Mouse (Mus musculus): ENCODE results near the gene Enc1.

The Enc1 gene

GRCm38 (mm10) chr13:97240965-97241786, at the start of gene Enc1:
Enc1 (plus strand) TSS chr13:97241105.
- peak; percentile 51 for DNase-seq (ENCODE audit: low spot score)

GRCm38 (mm10) chr13:97192649-97193048, 48.3 kb upstream of the Enc1 start:
- DNase-seq (ENCODE audit: low spot score), result no peak

GRCm38 (mm10) chr13:97193420-97193819, 47.5 kb upstream of the Enc1 start:
- DNase-seq (ENCODE audit: low spot score), result no peak

- no peak for DNase-seq (ENCODE audit: low spot score)
Observed at GRCm38 (mm10) chr13:97196186-97196924, 44.5 kb upstream of the Enc1 start.

- DNase-seq (ENCODE audit: low spot score), result no peak
Observed at GRCm38 (mm10) chr13:97196925-97197218, 44.0 kb upstream of the Enc1 start.

- DNase-seq (ENCODE audit: low spot score), result peak; percentile 75
Observed at GRCm38 (mm10) chr13:97197932-97198562, 42.9 kb upstream of the Enc1 start, which contains the start of gene Hexb. Hexb (minus strand) TSS chr13:97198357.

GRCm38 (mm10) chr13:97199123-97199522, 41.8 kb upstream of the Enc1 start:
- DNase-seq (ENCODE audit: low spot score), result no peak

- no peak for DNase-seq (ENCODE audit: low spot score)
Observed at GRCm38 (mm10) chr13:97201076-97201475, 39.8 kb upstream of the Enc1 start.

- no peak for DNase-seq (ENCODE audit: low spot score)
Observed at GRCm38 (mm10) chr13:97201896-97202295, 39.0 kb upstream of the Enc1 start.

GRCm38 (mm10) chr13:97205052-97205701, 35.7 kb upstream of the Enc1 start:
- DNase-seq (ENCODE audit: low spot score), result peak; percentile 75

GRCm38 (mm10) chr13:97206046-97206445, 34.9 kb upstream of the Enc1 start:
- DNase-seq (ENCODE audit: low spot score), result no peak

GRCm38 (mm10) chr13:97207472-97208111, 33.3 kb upstream of the Enc1 start:
- no peak for DNase-seq (ENCODE audit: low spot score)

GRCm38 (mm10) chr13:97208112-97208478, 32.8 kb upstream of the Enc1 start:
- no peak for DNase-seq (ENCODE audit: low spot score)

- no peak for DNase-seq (ENCODE audit: low spot score)
Observed at GRCm38 (mm10) chr13:97208500-97209010, 32.4 kb upstream of the Enc1 start.

- DNase-seq (ENCODE audit: low spot score), result no peak
Observed at GRCm38 (mm10) chr13:97214583-97215268, 26.2 kb upstream of the Enc1 start.

GRCm38 (mm10) chr13:97215563-97215962, 25.3 kb upstream of the Enc1 start:
- no peak for DNase-seq (ENCODE audit: low spot score)

- DNase-seq (ENCODE audit: low spot score), result no peak
Observed at GRCm38 (mm10) chr13:97216196-97216595, 24.7 kb upstream of the Enc1 start.

- DNase-seq (ENCODE audit: low spot score), result no peak
Observed at GRCm38 (mm10) chr13:97220022-97220421, 20.9 kb upstream of the Enc1 start.

- no peak for DNase-seq (ENCODE audit: low spot score)
Observed at GRCm38 (mm10) chr13:97223856-97224255, 17.0 kb upstream of the Enc1 start.

GRCm38 (mm10) chr13:97224341-97224982, 16.4 kb upstream of the Enc1 start:
- no peak for DNase-seq (ENCODE audit: low spot score)

- no peak for DNase-seq (ENCODE audit: low spot score)
Observed at GRCm38 (mm10) chr13:97225130-97225529, 15.8 kb upstream of the Enc1 start.
